Mouse (Mus musculus): ENCODE results near the gene Psme1. TPM values are rescaled to one million over a fixed set of nuclear protein-coding genes. Genes with fewer than 3 reads are reported as not detected.

Psme1 gene
- polyA plus RNA-seq, 1 experiment, result 268 TPM

DNA sequence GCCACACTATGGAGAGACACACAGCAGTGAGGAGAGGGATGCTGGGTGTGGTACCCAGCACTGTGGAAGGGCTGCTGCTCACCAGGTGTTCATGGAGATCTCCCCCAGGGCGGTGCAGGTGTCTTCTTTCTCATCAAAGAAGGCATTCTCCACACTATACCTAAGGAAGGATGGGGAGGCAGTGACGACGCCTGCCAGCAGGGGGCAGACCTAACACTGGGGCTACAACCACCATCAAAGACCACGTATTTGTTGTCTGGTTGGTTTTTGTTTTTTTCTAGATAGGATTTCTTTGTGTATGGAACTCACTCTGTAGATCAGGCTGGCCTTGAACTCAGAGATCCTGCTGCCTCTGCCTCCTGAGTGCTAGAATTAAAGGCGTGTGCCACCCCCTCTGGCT lies 51.4 kb downstream of the Psme1 start:
- Histone ChIP-seq H3K27ac (ENCODE audit: control insufficient read depth, insufficient read depth, low read depth, low read length, poor library complexity) (no peak overlapping the region), H3K4me3 (replicated peaks; ENCODE audit: control insufficient read depth, low read depth, low read length) (no peak overlapping the region), H3K4me1 (ENCODE audit: control insufficient read depth, insufficient read depth, low read length) (no peaks in the 10 kb centered on the region)
- TF ChIP-seq POLR2A (IDR thresholded peaks at IDR 0.05; ENCODE audit: borderline replicate concordance, control insufficient read depth, low read depth, low read length) (no peak), CTCF (IDR thresholded peaks at IDR 0.05; ENCODE audit: control insufficient read depth, insufficient read depth, low read length) (peak; percentile 96)
- WGBS, result 40% methylated on average over 5 of the region's 5 CpGs

Other genes with a start within 250 kb of the Psme1 start
- 39.2 and 47.3 TPM in 2 replicates for gene Dhrs4, start 99.4 kb upstream of the Psme1 start, polyA plus RNA-seq (2011; ENCODE audit: insufficient read depth, insufficient read length, low replicate concordance, missing spikeins)
- gene Carmil3, start 87.5 kb upstream of the Psme1 start, polyA plus RNA-seq (2011; ENCODE audit: insufficient read depth, insufficient read length, low replicate concordance, missing spikeins), result 0.79 and 3.5 TPM in 2 replicates
- gene Cpne6, start 67.7 kb upstream of the Psme1 start, polyA plus RNA-seq (2011; ENCODE audit: insufficient read depth, insufficient read length, low replicate concordance, missing spikeins), result not detected in 2 replicates
- 0.25 and 0.70 TPM in 2 replicates for gene Nrl, start 53.1 kb upstream of the Psme1 start, polyA plus RNA-seq (2011; ENCODE audit: insufficient read depth, insufficient read length, low replicate concordance, missing spikeins)
- gene Pck2, start 37.9 kb upstream of the Psme1 start, polyA plus RNA-seq (2011; ENCODE audit: insufficient read depth, insufficient read length, low replicate concordance, missing spikeins), result 42.6 and 60.8 TPM in 2 replicates
- gene Dcaf11, start 18.1 kb upstream of the Psme1 start, polyA plus RNA-seq (2011; ENCODE audit: insufficient read depth, insufficient read length, low replicate concordance, missing spikeins), result 26.4 and 42.3 TPM in 2 replicates
- not detected in 2 replicates for gene A730061H03Rik, start 17.7 kb upstream of the Psme1 start, polyA plus RNA-seq (2011; ENCODE audit: insufficient read depth, insufficient read length, low replicate concordance, missing spikeins)
- not detected in 2 replicates for gene Fitm1, start 2.5 kb upstream of the Psme1 start, polyA plus RNA-seq (2011; ENCODE audit: insufficient read depth, insufficient read length, low replicate concordance, missing spikeins)
- gene Emc9, start 7.2 kb downstream of the Psme1 start, polyA plus RNA-seq (2011; ENCODE audit: insufficient read depth, insufficient read length, low replicate concordance, missing spikeins), result 12.3 and 48.5 TPM in 2 replicates
- 152 and 175 TPM in 2 replicates for gene Psme2, start 13.0 kb downstream of the Psme1 start, polyA plus RNA-seq (2011; ENCODE audit: insufficient read depth, insufficient read length, low replicate concordance, missing spikeins)
- 79.5 and 160 TPM in 2 replicates for gene Rnf31, start 13.6 kb downstream of the Psme1 start, polyA plus RNA-seq (2011; ENCODE audit: insufficient read depth, insufficient read length, low replicate concordance, missing spikeins)
- 60.8 and 84.3 TPM in 2 replicates for gene Irf9, start 25.4 kb downstream of the Psme1 start, polyA plus RNA-seq (2011; ENCODE audit: insufficient read depth, insufficient read length, low replicate concordance, missing spikeins)
- gene Rec8, start 39.9 kb downstream of the Psme1 start, polyA plus RNA-seq (2011; ENCODE audit: insufficient read depth, insufficient read length, low replicate concordance, missing spikeins), result 13.2 and 28.5 TPM in 2 replicates
- gene Ipo4, start 57.8 kb downstream of the Psme1 start, polyA plus RNA-seq (2011; ENCODE audit: insufficient read depth, insufficient read length, low replicate concordance, missing spikeins), result 24.9 and 49.5 TPM in 2 replicates
- 2.0 and 5.8 TPM in 2 replicates for gene Gm49378, start 59.8 kb downstream of the Psme1 start, polyA plus RNA-seq (2011; ENCODE audit: insufficient read depth, insufficient read length, low replicate concordance, missing spikeins)
- gene Tm9sf1, start 65.7 kb downstream of the Psme1 start, polyA plus RNA-seq (2011; ENCODE audit: insufficient read depth, insufficient read length, low replicate concordance, missing spikeins), result 37.9 and 46.7 TPM in 2 replicates
- 0.77 and 4.0 TPM in 2 replicates for gene Tssk4, start 72.1 kb downstream of the Psme1 start, polyA plus RNA-seq (2011; ENCODE audit: insufficient read depth, insufficient read length, low replicate concordance, missing spikeins)
- gene Mdp1, start 82.4 kb downstream of the Psme1 start, polyA plus RNA-seq (2011; ENCODE audit: insufficient read depth, insufficient read length, low replicate concordance, missing spikeins), result 23.2 and 50.4 TPM in 2 replicates
- gene Gmpr2, start 93.8 kb downstream of the Psme1 start, polyA plus RNA-seq (2011; ENCODE audit: insufficient read depth, insufficient read length, low replicate concordance, missing spikeins), result 7.3 and 18.3 TPM in 2 replicates
- 173 and 183 TPM in 2 replicates for gene Nedd8, start 94.0 kb downstream of the Psme1 start, polyA plus RNA-seq (2011; ENCODE audit: insufficient read depth, insufficient read length, low replicate concordance, missing spikeins)
- gene Tinf2, start 103.7 kb downstream of the Psme1 start, polyA plus RNA-seq (2011; ENCODE audit: insufficient read depth, insufficient read length, low replicate concordance, missing spikeins), result 25.4 and 38.1 TPM in 2 replicates
- gene Tgm1, start 135.8 kb downstream of the Psme1 start, polyA plus RNA-seq (2011; ENCODE audit: insufficient read depth, insufficient read length, low replicate concordance, missing spikeins), result 1.1 and 5.1 TPM in 2 replicates
- 16.0 and 24.5 TPM in 2 replicates for gene Rabggta, start 144.1 kb downstream of the Psme1 start, polyA plus RNA-seq (2011; ENCODE audit: insufficient read depth, insufficient read length, low replicate concordance, missing spikeins)
- 24.4 and 25.9 TPM in 2 replicates for gene Dhrs1, start 167.6 kb downstream of the Psme1 start, polyA plus RNA-seq (2011; ENCODE audit: insufficient read depth, insufficient read length, low replicate concordance, missing spikeins)
- gene Nop9, start 167.6 kb downstream of the Psme1 start, polyA plus RNA-seq (2011; ENCODE audit: insufficient read depth, insufficient read length, low replicate concordance, missing spikeins), result 14.3 and 14.5 TPM in 2 replicates
- gene Cideb, start 180.3 kb downstream of the Psme1 start, polyA plus RNA-seq (2011; ENCODE audit: insufficient read depth, insufficient read length, low replicate concordance, missing spikeins), result 1.6 TPM in 1 of 2 replicates, not detected in the other
- 2.8 and 6.5 TPM in 2 replicates for gene Ltb4r2, start 183.3 kb downstream of the Psme1 start, polyA plus RNA-seq (2011; ENCODE audit: insufficient read depth, insufficient read length, low replicate concordance, missing spikeins)
- gene Ltb4r1, start 187.8 kb downstream of the Psme1 start, polyA plus RNA-seq (2011; ENCODE audit: insufficient read depth, insufficient read length, low replicate concordance, missing spikeins), result 34.1 and 77.0 TPM in 2 replicates
- gene Adcy4, start 206.0 kb downstream of the Psme1 start, polyA plus RNA-seq (2011; ENCODE audit: insufficient read depth, insufficient read length, low replicate concordance, missing spikeins), result 2.3 and 4.7 TPM in 2 replicates
- gene Ripk3, start 210.7 kb downstream of the Psme1 start, polyA plus RNA-seq (2011; ENCODE audit: insufficient read depth, insufficient read length, low replicate concordance, missing spikeins), result 27.7 and 38.9 TPM in 2 replicates
- gene Nfatc4, start 245.0 kb downstream of the Psme1 start, polyA plus RNA-seq (2011; ENCODE audit: insufficient read depth, insufficient read length, low replicate concordance, missing spikeins), result 4.0 and 5.6 TPM in 2 replicates